Mouse (Mus musculus): ENCODE data around the gene Insrr. TPM values are rescaled to one million over a fixed set of nuclear protein-coding genes. Genes with fewer than 3 reads are reported as not detected.

Gene Insrr
- polyA plus RNA-seq (2015; fragmentation: Nextera tagmentation; extraction: Ambion mirVana) = not detected in 2 replicates

DNA sequence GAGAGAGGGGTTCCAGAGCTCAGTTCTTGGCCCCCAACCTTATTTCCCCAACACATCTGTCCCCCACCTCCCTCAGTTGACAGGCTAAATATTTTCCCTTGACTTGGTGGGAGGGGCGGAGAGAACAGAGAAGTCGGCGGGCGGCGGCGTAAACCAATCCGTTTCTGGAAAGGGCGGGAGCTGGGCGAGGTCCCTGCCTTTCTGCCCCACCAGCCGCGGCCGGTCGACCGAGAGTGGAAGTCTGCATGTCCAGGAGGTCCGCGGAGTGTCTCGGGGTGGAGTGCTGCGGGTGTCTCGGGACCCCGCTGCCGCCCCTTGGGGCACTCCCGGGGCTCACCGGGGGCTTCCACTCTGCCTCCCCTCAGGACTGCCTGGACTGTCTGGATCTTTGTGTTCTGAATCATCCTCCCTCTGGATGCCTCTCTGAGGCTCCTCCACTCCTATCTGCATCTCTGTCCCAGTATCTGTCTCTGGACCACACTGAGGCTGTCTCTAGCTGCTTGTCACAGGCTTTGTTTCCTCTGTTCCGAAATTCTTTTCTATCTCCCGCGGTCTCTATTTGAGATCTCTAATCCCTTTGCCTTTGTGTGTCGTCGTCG is at the start of gene Insrr:
Gene Insrr (plus strand): TSS at position 216 of the 599 bp plus-strand sequence.

DNA sequence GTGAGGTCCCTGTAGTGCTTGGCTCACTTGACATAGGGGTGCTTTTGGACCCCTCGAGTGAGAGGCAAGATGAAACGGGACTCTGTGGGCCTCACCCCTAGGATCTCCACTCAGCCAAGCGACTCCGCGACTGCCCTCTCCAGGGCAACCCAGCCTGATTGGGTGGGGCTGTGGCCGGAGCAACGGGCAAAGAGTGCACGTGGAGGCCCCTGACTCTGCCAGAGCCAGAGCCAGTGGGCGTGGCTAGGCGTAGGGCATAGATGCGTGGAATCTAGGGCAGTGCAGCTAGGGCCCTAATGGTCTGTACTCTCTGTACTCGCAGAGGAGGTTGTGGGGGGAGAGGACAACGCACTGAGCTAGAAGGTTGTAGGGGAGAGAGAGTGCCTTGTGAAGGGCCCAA is 48.3 kb upstream of the Insrr start, which contains the start of gene Lrrc71:
Gene Lrrc71 (minus strand): TSS at position 195 of the 400 bp plus-strand sequence.

DNA sequence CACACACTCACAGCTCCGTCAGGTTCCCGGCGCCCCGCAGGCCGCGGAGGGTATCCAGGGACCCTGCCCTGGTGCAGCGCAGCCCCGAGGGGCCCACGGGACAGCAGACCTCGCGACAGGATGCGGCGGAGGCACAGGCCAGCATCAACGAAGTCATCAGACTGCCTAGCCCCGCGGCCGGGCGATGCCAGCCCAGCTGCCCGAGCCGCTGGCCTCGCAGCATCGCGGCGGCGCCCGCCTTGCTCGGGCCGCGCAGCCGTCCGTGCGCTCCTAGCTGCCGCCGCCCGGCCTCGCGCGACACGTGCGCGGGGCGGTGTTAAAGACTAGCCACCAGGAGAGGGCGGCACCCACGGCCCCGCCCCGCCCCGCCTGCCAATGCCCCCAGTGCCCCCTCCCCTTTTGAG is 1.8 kb upstream of the Insrr start, which contains the start of gene Ntrk1:
Gene Ntrk1 (minus strand): TSS at position 241 of the 404 bp plus-strand sequence.

DNA sequence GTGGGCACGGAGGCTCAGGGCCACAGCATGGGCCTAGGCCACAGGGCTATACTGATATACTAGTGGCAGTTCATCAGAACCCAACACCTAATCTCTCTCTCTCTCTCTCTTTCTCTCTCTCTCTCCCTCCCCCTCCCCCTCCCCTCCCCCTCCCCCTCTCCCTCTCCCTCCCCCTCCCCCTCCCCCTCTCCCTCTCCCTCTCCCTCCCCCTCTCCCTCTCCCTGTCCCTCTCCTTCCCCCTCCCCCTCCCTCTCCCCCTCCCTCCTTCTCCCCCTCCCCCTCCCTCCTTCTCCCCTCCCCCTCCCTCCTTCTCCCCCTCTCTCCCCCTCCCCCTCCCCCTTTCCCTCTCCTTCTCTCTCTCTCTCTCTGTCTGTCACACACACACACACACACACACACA is 27.5 kb downstream of the Insrr start, which contains the start of gene Pear1:
Gene Pear1 (minus strand): TSS at position 101 of the 400 bp plus-strand sequence.

DNA sequence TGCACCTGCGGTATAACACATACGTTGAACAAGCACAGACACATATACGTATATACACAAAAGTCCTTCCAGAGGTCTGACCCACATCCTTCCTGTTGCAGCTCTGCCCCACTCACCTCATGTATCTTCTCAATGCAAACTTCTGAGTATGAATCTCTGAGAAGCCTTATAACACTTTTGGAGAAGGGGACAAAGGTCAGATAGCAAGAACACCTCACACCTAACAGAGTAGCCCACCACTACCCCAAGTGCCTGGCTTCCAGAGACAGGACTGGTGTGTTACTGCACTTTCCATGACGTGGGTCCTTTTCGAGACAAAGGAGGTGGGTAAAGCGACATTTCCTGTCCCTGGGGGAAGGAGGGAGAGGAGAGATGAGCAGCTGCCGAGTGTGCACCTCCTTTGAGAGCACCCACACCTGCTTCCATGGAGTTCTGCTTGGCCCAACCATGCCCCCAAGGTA is 49.9 kb downstream of the Insrr start, which contains the start of gene Sh2d2a:
Gene Sh2d2a (plus strand): TSS at position 106 of the 461 bp plus-strand sequence.

Other genes starting within 250 kb of the Insrr start
- gene Arhgef11, start 179.4 kb upstream of the Insrr start, polyA plus RNA-seq (2015; fragmentation: Nextera tagmentation; extraction: Ambion mirVana) = 2.9 and 4.3 TPM in 2 replicates
- gene Lrrc71, start 48.3 kb upstream of the Insrr start, polyA plus RNA-seq (2015; fragmentation: Nextera tagmentation; extraction: Ambion mirVana) = 0.17 and 0.23 TPM in 2 replicates
- gene Ntrk1, start 1.8 kb upstream of the Insrr start, polyA plus RNA-seq (2015; fragmentation: Nextera tagmentation; extraction: Ambion mirVana) = 0.06 and 0.18 TPM in 2 replicates
- 10.1 and 11.7 TPM in 2 replicates for gene Pear1, start 27.4 kb downstream of the Insrr start, polyA plus RNA-seq (2015; fragmentation: Nextera tagmentation; extraction: Ambion mirVana)
- gene Sh2d2a, start 49.8 kb downstream of the Insrr start, polyA plus RNA-seq (2015; fragmentation: Nextera tagmentation; extraction: Ambion mirVana) = 0.79 and 1.2 TPM in 2 replicates
- 9.0 and 10.1 TPM in 2 replicates for gene Prcc, start 88.7 kb downstream of the Insrr start, polyA plus RNA-seq (2015; fragmentation: Nextera tagmentation; extraction: Ambion mirVana)
- 277 and 306 TPM in 2 replicates for gene Hdgf, start 109.4 kb downstream of the Insrr start, polyA plus RNA-seq (2015; fragmentation: Nextera tagmentation; extraction: Ambion mirVana)
- 55.8 and 56.3 TPM in 2 replicates for gene Mrpl24, start 122.6 kb downstream of the Insrr start, polyA plus RNA-seq (2015; fragmentation: Nextera tagmentation; extraction: Ambion mirVana)
- gene Isg20l2, start 133.4 kb downstream of the Insrr start, polyA plus RNA-seq (2015; fragmentation: Nextera tagmentation; extraction: Ambion mirVana) = 31.2 TPM in 2 replicates
- 8.6 and 9.3 TPM in 2 replicates for gene Rrnad1, start 133.8 kb downstream of the Insrr start, polyA plus RNA-seq (2015; fragmentation: Nextera tagmentation; extraction: Ambion mirVana)
- 0.13 and 0.23 TPM in 2 replicates for gene Crabp2, start 151.7 kb downstream of the Insrr start, polyA plus RNA-seq (2015; fragmentation: Nextera tagmentation; extraction: Ambion mirVana)
- 3.8 and 4.2 TPM in 2 replicates for gene Nes, start 174.1 kb downstream of the Insrr start, polyA plus RNA-seq (2015; fragmentation: Nextera tagmentation; extraction: Ambion mirVana)
- 0.04 TPM in 1 of 2 replicates, not detected in the other for gene Bcan, start 203.3 kb downstream of the Insrr start, polyA plus RNA-seq (2015; fragmentation: Nextera tagmentation; extraction: Ambion mirVana)
- gene Hapln2, start 230.6 kb downstream of the Insrr start, polyA plus RNA-seq (2015; fragmentation: Nextera tagmentation; extraction: Ambion mirVana) = not detected in 2 replicates
- 24.4 and 25.0 TPM in 2 replicates for gene Gpatch4, start 246.2 kb downstream of the Insrr start, polyA plus RNA-seq (2015; fragmentation: Nextera tagmentation; extraction: Ambion mirVana)